Mouse (Mus musculus): Measurements from ENCODE around the gene Tcp10b.
"Not testable (repeated sequence)": the region's sequence is repeated elsewhere in the genome, so short reads cannot be mapped to it uniquely, and the experiment has no call there.

DNA sequence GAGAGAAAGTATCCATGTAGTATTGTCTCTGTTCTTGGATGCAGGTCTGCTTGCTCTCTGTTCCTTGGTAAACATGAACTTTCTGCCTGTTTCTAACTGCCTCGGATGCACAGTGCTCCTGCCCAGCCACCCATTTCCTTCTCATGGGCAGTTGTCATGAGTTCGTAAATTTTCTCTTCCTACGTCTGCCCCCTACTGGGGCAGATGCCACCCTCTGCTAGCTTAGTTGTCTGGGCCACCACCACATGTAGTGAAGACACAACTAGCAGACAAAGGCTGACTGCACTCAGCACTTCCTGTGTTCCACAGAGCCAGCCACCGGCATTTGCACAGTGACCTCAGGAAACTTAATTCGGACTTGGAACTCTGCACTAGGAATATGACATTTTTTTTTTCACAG, 8.3 kb downstream of the Tcp10b start:
- not testable (repeated sequence) for TF ChIP-seq POLR2A (IDR thresholded peaks at IDR 0.05; ENCODE audit: low read depth, low read length); CTCF (IDR thresholded peaks at IDR 0.05; ENCODE audit: extremely low read depth, insufficient read depth, insufficient read length, insufficient replicate concordance)
